In genomic region chr11:60200384-60200783, GRCm38 (mm10) we compare ENCODE assay signal across 8 mouse cellular contexts. TPM values are rescaled to one million over a fixed set of nuclear protein-coding genes. Genes with fewer than 3 reads are reported as not detected.
A peak's percentile ranks its signal among the peaks of the same experiment; 100 is the strongest.
DNase-seq lines count a peak whose midpoint lies in the region; ATAC-seq lines count a peak whose summit lies in the region.

No protein-coding gene starts in this region.

- H3K4me1 ChIP-seq in heart, embryonic 16.5 days (ENCODE audit: control insufficient read depth, insufficient read depth, low read length): peaks cover 8% of the 10 kb centered on the region
- H3K4me1 ChIP-seq in embryonic facial prominence, embryonic 10.5 days: peaks cover 18% of the 10 kb centered on the region
- 0 out of 2 replicates have a peak, but pooled peaks cover 2% of the 10 kb centered on the region for H3K4me1 ChIP-seq in hindbrain, embryonic 11.5 days (replicated peaks; ENCODE audit: control insufficient read depth, insufficient read depth, low read length)
- peaks cover 9% of the 10 kb centered on the region for H3K4me1 ChIP-seq in limb, embryonic 15.5 days

- H3K27ac ChIP-seq in heart, embryonic 16.5 days (ENCODE audit: low read length): peak overlapping the region; percentile 9; the same call in 1 of the 2 replicates
- peak overlapping the region; percentile 75; the same call in 1 of the 2 replicates for H3K27ac ChIP-seq in embryonic facial prominence, embryonic 10.5 days (replicated peaks)
- peak overlapping the region; percentile 83; the same call in 1 of the 2 replicates for H3K27ac ChIP-seq in hindbrain, embryonic 11.5 days (ENCODE audit: low read depth, low read length)
- H3K27ac ChIP-seq in limb, embryonic 15.5 days: peak overlapping the region; percentile 50

- intact Hi-C loops in heart, postnatal 14 days (cut with DNase I): loop anchor here (2.0 kb wide), 1 partner anchor 94 kb away; no protein-coding TSS in a partner anchor

- peaks cover 66% of the 10 kb centered on the region for H3K36me3 ChIP-seq in heart, embryonic 16.5 days (ENCODE audit: control insufficient read depth, insufficient read depth)
- peaks cover 100% of the 10 kb centered on the region for H3K36me3 ChIP-seq in embryonic facial prominence, embryonic 10.5 days (replicated peaks)
- peaks cover 13% of the 10 kb centered on the region; the same call in 1 of the 2 replicates for H3K36me3 ChIP-seq in hindbrain, embryonic 11.5 days (ENCODE audit: control insufficient read depth, insufficient read depth, low read length)
- peaks cover 93% of the 10 kb centered on the region for H3K36me3 ChIP-seq in limb, embryonic 15.5 days

- no peaks in the 10 kb centered on the region for H3K27me3 ChIP-seq in heart, embryonic 16.5 days (ENCODE audit: control insufficient read depth, insufficient read depth, low read length)
- H3K27me3 ChIP-seq in embryonic facial prominence, embryonic 10.5 days (replicated peaks; ENCODE audit: low read depth, poor library complexity, severe bottlenecking): no peaks in the 10 kb centered on the region
- no peaks in the 10 kb centered on the region for H3K27me3 ChIP-seq in hindbrain, embryonic 11.5 days (ENCODE audit: control insufficient read depth, insufficient read depth, low read length)
- no peaks in the 10 kb centered on the region for H3K27me3 ChIP-seq in limb, embryonic 15.5 days

- no peaks in the 10 kb centered on the region for H3K9me3 ChIP-seq in heart, embryonic 16.5 days (replicated peaks; ENCODE audit: control insufficient read depth, low read length)
- no peaks in the 10 kb centered on the region for H3K9me3 ChIP-seq in embryonic facial prominence, embryonic 10.5 days
- no peaks in the 10 kb centered on the region for H3K9me3 ChIP-seq in hindbrain, embryonic 11.5 days (ENCODE audit: control insufficient read depth, low read length)
- no peaks in the 10 kb centered on the region for H3K9me3 ChIP-seq in limb, embryonic 15.5 days

- H3K9ac ChIP-seq in heart, embryonic 16.5 days (ENCODE audit: low read length): no peak overlapping the region
- peak overlapping the region; percentile 45; the same call in 1 of the 2 replicates for H3K9ac ChIP-seq in hindbrain, embryonic 11.5 days (ENCODE audit: low read depth, low read length)
- H3K9ac ChIP-seq in limb, embryonic 15.5 days: no peak overlapping the region

- H3K4me3 ChIP-seq in heart, embryonic 16.5 days (ENCODE audit: low read length): no peak overlapping the region
- no peak overlapping the region for H3K4me3 ChIP-seq in embryonic facial prominence, embryonic 10.5 days
- H3K4me3 ChIP-seq in hindbrain, embryonic 11.5 days (ENCODE audit: low read depth, low read length): no peak overlapping the region
- no peak overlapping the region for H3K4me3 ChIP-seq in limb, embryonic 15.5 days

- 82% methylated on average over 11 of the region's 11 CpGs for WGBS in heart, embryonic 16.5 days
- 91% methylated on average over 11 of the region's 11 CpGs for WGBS in embryonic facial prominence, embryonic 10.5 days
- WGBS in hindbrain, embryonic 11.5 days: 92% methylated on average over 11 of the region's 11 CpGs
- WGBS in limb, embryonic 15.5 days: 85% methylated on average over 11 of the region's 11 CpGs

- H3K4me2 ChIP-seq in heart, embryonic 16.5 days (ENCODE audit: low read depth, low read length): no peak overlapping the region
- no peak overlapping the region for H3K4me2 ChIP-seq in hindbrain, embryonic 11.5 days (replicated peaks; ENCODE audit: low read depth, low read length)
- no peak overlapping the region for H3K4me2 ChIP-seq in limb, embryonic 15.5 days

- no peak for ATAC-seq in heart, embryonic 16.5 days (replicated peaks; ENCODE audit: extremely low read depth, insufficient read depth, low FRiP score)
- ATAC-seq in hindbrain, embryonic 11.5 days (ENCODE audit: low FRiP score): no peak
- ATAC-seq in limb, embryonic 15.5 days (ENCODE audit: insufficient number of reproducible peaks, low FRiP score, low TSS enrichment, low read depth): no peak

- no peak for DNase-seq in heart, postnatal 14 days
- no peak for DNase-seq in embryonic facial prominence, embryonic 10.5 days (ENCODE audit: low spot score)
- DNase-seq in hindbrain, embryonic 11.5 days (ENCODE audit: low spot score): no peak
- DNase-seq in cerebellum, postnatal 36 days: no peak
- no peak for DNase-seq in B cell, adult 2 months
- DNase-seq in frontal cortex, adult 2 months (ENCODE audit: extremely low spot score in 1 of 2, low spot score in 1 of 2): no peak

RNA-seq across cellular contexts. Expression of gene Srebf1, which starts 22.0 kb away (rescaled TPM):
- polyA plus RNA-seq in heart, embryonic 16.5 days (2015; fragmentation: Nextera tagmentation; extraction: Ambion mirVana): 36.1 and 47.0 TPM in 2 replicates
- total RNA-seq in heart, postnatal 14 days (2021): 10 to 100 TPM; 29.0 to 32.0 TPM
- polyA plus RNA-seq in embryonic facial prominence, embryonic 10.5 days (2016; fragmentation: Nextera tagmentation; extraction: Ambion mirVana): 50.9 and 52.1 TPM in 2 replicates
- polyA plus RNA-seq in hindbrain, embryonic 11.5 days (2014; fragmentation: Nextera tagmentation; extraction: Ambion mirVana): 40.4 and 44.7 TPM in 2 replicates
- polyA plus RNA-seq in limb, embryonic 15.5 days (2015; fragmentation: Nextera tagmentation; extraction: Ambion mirVana): 66.5 and 70.3 TPM in 2 replicates
- polyA plus RNA-seq in frontal cortex, adult 2 months (2012; rRNA removed): 63.2 and 78.3 TPM in 2 replicates

Comparison
In these comparisons a context has a peak if more than half of its experiments do, and no peak if none do; other contexts are left out.
1. H3K27ac ChIP-seq: peak in every context shown above with its lines; median percentile 83 in hindbrain, embryonic 11.5 days; 75 in embryonic facial prominence, embryonic 10.5 days; 50 in limb, embryonic 15.5 days; 9 in heart, embryonic 16.5 days.